Mouse (Mus musculus): ENCODE data around the gene Camk2n2. TPM values are rescaled to one million over a fixed set of nuclear protein-coding genes. Genes with fewer than 3 reads are reported as not detected.

Camk2n2 gene
- total RNA-seq, 2 experiments from 2014 or later = 1.2 to 1.6 TPM

- peak; percentile 64 for DNase-seq
Observed at GRCm38 (mm10) chr16:20610501-20611356, 10.4 kb downstream of the Camk2n2 start.

- no peak for DNase-seq
Observed at GRCm38 (mm10) chr16:20604705-20605104, 16.4 kb downstream of the Camk2n2 start.

- no peak for DNase-seq
Observed at GRCm38 (mm10) chr16:20600511-20600910, 20.6 kb downstream of the Camk2n2 start.

- no peak for DNase-seq
Observed at GRCm38 (mm10) chr16:20596687-20597441, 24.2 kb downstream of the Camk2n2 start.

- no peak for DNase-seq
Observed at GRCm38 (mm10) chr16:20595737-20596136, 25.4 kb downstream of the Camk2n2 start.

- DNase-seq = no peak
Observed at GRCm38 (mm10) chr16:20595060-20595673, 25.9 kb downstream of the Camk2n2 start.

GRCm38 (mm10) chr16:20591076-20591705 is 29.9 kb downstream of the Camk2n2 start:
- DNase-seq = no peak

- DNase-seq = no peak
Observed at GRCm38 (mm10) chr16:20590680-20591038, 30.4 kb downstream of the Camk2n2 start.

- no peak for DNase-seq
Observed at GRCm38 (mm10) chr16:20589939-20590679, 31.0 kb downstream of the Camk2n2 start.

GRCm38 (mm10) chr16:20589366-20589938 is 31.6 kb downstream of the Camk2n2 start, which contains the start of gene Vwa5b2:
TSS of gene Vwa5b2 (plus strand) at chr16:20589471.
- no peak for DNase-seq

Small RNA genes within 50 kb of the gene (microRNA-seq; reads per million reads assigned to microRNA genes)
- gene Mir1224 (ENCODE audit: borderline replicate concordance in 2 of 2) = 0 to 1.5 reads per million in 2 experiments

Other genes starting within 250 kb of the Camk2n2 start
- gene Abcc5, start 194.9 kb downstream of the Camk2n2 start, total RNA-seq (2021) = 10 to 100 TPM; 51.1 to 53.5 TPM
- gene Eif2b5, start 122.5 kb downstream of the Camk2n2 start, total RNA-seq (2021) = 10 to 100 TPM; 50.0 to 50.1 TPM
- 10 to 100 TPM; 26.4 to 29.1 TPM for gene Dvl3, start 104.3 kb downstream of the Camk2n2 start, total RNA-seq (2021)
- gene Ap2m1, start 85.8 kb downstream of the Camk2n2 start, total RNA-seq (2021) = 100 to 1,000 TPM; 137 to 146 TPM
- gene Abcf3, start 72.7 kb downstream of the Camk2n2 start, total RNA-seq (2021) = 10 to 100 TPM; 58.0 to 61.4 TPM
- not detected for gene Vwa5b2, start 31.8 kb downstream of the Camk2n2 start, total RNA-seq (2021)
- gene Eef1akmt4, start 9.7 kb downstream of the Camk2n2 start, total RNA-seq (2021) = 1 to 10 TPM; 5.1 to 5.7 TPM
- not detected for gene Gm49333, start 9.7 kb downstream of the Camk2n2 start, total RNA-seq (2021)
- 10 to 100 TPM; 10.9 to 16.8 TPM for gene Alg3, start 9.6 kb downstream of the Camk2n2 start, total RNA-seq (2021)
- under 1 TPM; 0.13 to 0.32 TPM for gene Ece2, start 8.5 kb upstream of the Camk2n2 start, total RNA-seq (2021)
- 100 to 1,000 TPM; 177 to 187 TPM for gene Psmd2, start 30.4 kb upstream of the Camk2n2 start, total RNA-seq (2021)
- 100 to 1,000 TPM; 356 to 390 TPM for gene Eif4g1, start 47.0 kb upstream of the Camk2n2 start, total RNA-seq (2021)
- 10 to 100 TPM; 31.5 to 57.0 TPM for gene Fam131a, start 72.0 kb upstream of the Camk2n2 start, total RNA-seq (2021)
- gene Polr2h, start 96.4 kb upstream of the Camk2n2 start, total RNA-seq (2021) = 1 to 10 TPM; 8.2 to 8.3 TPM
- gene Clcn2, start 96.5 kb upstream of the Camk2n2 start, total RNA-seq (2021) = 1 to 10 TPM; 2.0 to 3.2 TPM
- 1 to 10 TPM; 3.2 to 3.6 TPM for gene Chrd, start 111.8 kb upstream of the Camk2n2 start, total RNA-seq (2021)
- 1 to 10 TPM; 2.1 to 3.0 TPM for gene Thpo, start 113.2 kb upstream of the Camk2n2 start, total RNA-seq (2021)